8 mouse cellular contexts compared by ENCODE assay signal in the genomic region with DNA sequence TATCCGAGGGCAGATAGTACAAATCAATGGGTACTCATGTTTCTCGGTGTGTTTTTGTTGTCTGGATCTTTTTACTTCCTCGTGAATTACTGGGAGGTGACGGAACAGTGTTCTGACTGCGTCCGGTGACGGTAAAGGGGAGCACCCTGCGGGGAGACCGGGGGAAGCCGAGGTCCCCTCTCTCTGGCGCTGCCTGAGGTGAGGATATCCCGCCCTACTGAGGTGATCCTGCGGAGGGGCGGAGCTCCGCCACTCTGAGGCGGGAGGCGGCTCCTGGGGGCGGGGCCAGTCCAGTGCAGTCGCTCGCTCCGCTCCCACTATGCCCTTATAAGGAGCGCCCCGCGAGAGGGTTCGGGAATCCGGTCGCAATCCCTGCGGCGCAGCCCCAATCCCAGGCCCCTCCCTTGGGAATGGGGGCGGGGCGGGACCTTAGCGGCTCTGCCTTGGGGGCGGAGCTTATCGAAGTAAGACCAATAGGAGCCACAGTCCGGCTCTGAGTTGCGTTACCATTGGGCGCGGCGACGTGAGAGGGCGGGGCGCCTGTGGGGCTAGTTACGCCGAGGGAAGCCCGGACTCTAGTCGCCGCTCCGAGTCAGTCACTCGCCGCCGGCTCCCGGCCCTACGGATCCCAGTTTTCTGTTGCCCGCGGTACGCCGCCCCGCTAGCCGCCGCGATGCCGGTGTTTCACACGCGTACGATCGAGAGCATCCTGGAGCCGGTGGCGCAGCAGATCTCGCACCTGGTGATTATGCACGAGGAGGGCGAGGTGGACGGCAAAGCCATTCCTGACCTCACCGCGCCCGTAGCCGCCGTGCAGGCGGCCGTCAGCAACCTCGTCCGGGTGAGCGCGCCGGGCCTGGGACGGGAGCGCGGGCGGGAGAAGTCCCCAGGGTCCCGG. TPM values are rescaled to one million over a fixed set of nuclear protein-coding genes. Genes with fewer than 3 reads are reported as not detected.
DNase-seq lines count a peak whose midpoint lies in the region; ATAC-seq and TF ChIP-seq lines count a peak whose summit lies in the region.

A gene (plus strand): TSS at position 551 of the 898 bp plus-strand sequence.

- peak; percentile 97 for TF ChIP-seq POLR2A in kidney, adult 2 months (IDR thresholded peaks at IDR 0.05; ENCODE audit: low read depth, low read length)
- TF ChIP-seq POLR2A in spleen, adult 2 months (IDR thresholded peaks at IDR 0.05; ENCODE audit: low read depth, low read length) = peak; percentile 74

- under 1% methylated on average over 89 of the region's 89 CpGs for WGBS in embryonic facial prominence, embryonic 13.5 days
- WGBS in kidney, adult 2 months = under 1% methylated on average over 89 of the region's 89 CpGs
- under 1% methylated on average over 89 of the region's 89 CpGs for WGBS in limb, embryonic 12.5 days
- WGBS in midbrain, embryonic 15.5 days = under 1% methylated on average over 89 of the region's 89 CpGs
- under 1% methylated on average over 87 of the region's 89 CpGs for WGBS in spleen, adult 2 months

- H3K4me2 ChIP-seq in embryonic facial prominence, embryonic 13.5 days = peak within 1 kb of the TSS; percentile 86
- H3K4me2 ChIP-seq in limb, embryonic 12.5 days = peak within 1 kb of the TSS; percentile 75
- H3K4me2 ChIP-seq in midbrain, embryonic 15.5 days = peak within 1 kb of the TSS; percentile 57

- DNase-seq in 3134 (ENCODE audit: extremely low read depth, insufficient read length, low spot score) = peak; percentile 100
- DNase-seq in adrenal gland, postnatal 36 days = peak; percentile 100
- DNase-seq in heart, adult 18-20 months = peak; percentile 99 to 100
- peak; percentile 100 for DNase-seq in kidney, adult 2 months
- DNase-seq in spleen, adult 2 months (ENCODE audit: low read depth in 1 of 2, low spot score in 2 of 2) = peak; percentile 83 to 94

- H3K9ac ChIP-seq in embryonic facial prominence, embryonic 13.5 days = peak within 1 kb of the TSS; percentile 72
- H3K9ac ChIP-seq in limb, embryonic 12.5 days (replicated peaks) = peak within 1 kb of the TSS; percentile 83
- peak within 1 kb of the TSS; percentile 78 for H3K9ac ChIP-seq in midbrain, embryonic 15.5 days

- peaks cover 21% of the 10 kb centered on the region for H3K4me1 ChIP-seq in embryonic facial prominence, embryonic 13.5 days
- H3K4me1 ChIP-seq in kidney, adult 2 months (ENCODE audit: control insufficient read depth, insufficient read depth, low read length) = 0 out of 2 replicates have a peak, but pooled peaks cover 11% of the 10 kb centered on the region
- peaks cover 22% of the 10 kb centered on the region for H3K4me1 ChIP-seq in limb, embryonic 12.5 days (replicated peaks)
- H3K4me1 ChIP-seq in midbrain, embryonic 15.5 days = peaks cover 11% of the 10 kb centered on the region
- H3K4me1 ChIP-seq in spleen, adult 2 months (ENCODE audit: control insufficient read depth, insufficient read depth, insufficient read length) = peaks cover 6% of the 10 kb centered on the region; the same call in 1 of the 2 replicates

- no peaks in the 10 kb centered on the region for H3K36me3 ChIP-seq in embryonic facial prominence, embryonic 13.5 days
- no peaks in the 10 kb centered on the region for H3K36me3 ChIP-seq in kidney, adult 2 months (ENCODE audit: control insufficient read depth, insufficient read depth, low read length)
- H3K36me3 ChIP-seq in limb, embryonic 12.5 days = no peaks in the 10 kb centered on the region
- no peaks in the 10 kb centered on the region for H3K36me3 ChIP-seq in midbrain, embryonic 15.5 days (replicated peaks)
- no peaks in the 10 kb centered on the region for H3K36me3 ChIP-seq in spleen, adult 2 months (ENCODE audit: control insufficient read depth, insufficient read depth, low read length)

- peak within 1 kb of the TSS; percentile 75 for H3K27ac ChIP-seq in embryonic facial prominence, embryonic 13.5 days
- H3K27ac ChIP-seq in kidney, adult 2 months (ENCODE audit: insufficient read depth, low read depth, low read length) = peak within 1 kb of the TSS; percentile 79
- peak within 1 kb of the TSS; percentile 92 for H3K27ac ChIP-seq in limb, embryonic 12.5 days
- H3K27ac ChIP-seq in midbrain, embryonic 15.5 days = peak within 1 kb of the TSS; percentile 82
- peak within 1 kb of the TSS; percentile 65 for H3K27ac ChIP-seq in spleen, adult 2 months (ENCODE audit: insufficient read depth, low read length)

- H3K27me3 ChIP-seq in embryonic facial prominence, embryonic 13.5 days = no peaks in the 10 kb centered on the region
- H3K27me3 ChIP-seq in kidney, adult 2 months (replicated peaks; ENCODE audit: control insufficient read depth, insufficient read depth, low read length) = no peaks in the 10 kb centered on the region
- H3K27me3 ChIP-seq in limb, embryonic 12.5 days = no peaks in the 10 kb centered on the region
- H3K27me3 ChIP-seq in midbrain, embryonic 15.5 days (replicated peaks) = no peaks in the 10 kb centered on the region; the same call in 1 of the 2 replicates
- H3K27me3 ChIP-seq in spleen, adult 2 months (ENCODE audit: control insufficient read depth, insufficient read depth, low read length) = no peaks in the 10 kb centered on the region

- no peak for TF ChIP-seq CTCF in kidney, adult 2 months (conservative IDR thresholded peaks at IDR 0.05; ENCODE audit: insufficient read depth, insufficient read length, low read depth, low read length)
- no peak for TF ChIP-seq CTCF in spleen, adult 2 months (IDR thresholded peaks at IDR 0.05; ENCODE audit: extremely low read depth, insufficient read depth, insufficient read length, insufficient replicate concordance)

- ATAC-seq in embryonic facial prominence, embryonic 13.5 days (ENCODE audit: insufficient number of reproducible peaks, insufficient read depth, low FRiP score, low TSS enrichment, low read depth) = peak; percentile 99
- ATAC-seq in limb, embryonic 12.5 days (ENCODE audit: insufficient number of reproducible peaks, insufficient read depth, low FRiP score, low TSS enrichment, low read depth) = peak; percentile 99
- ATAC-seq in midbrain, embryonic 15.5 days (replicated peaks) = peak; percentile 99

- H3K4me3 ChIP-seq in embryonic facial prominence, embryonic 13.5 days = peak within 1 kb of the TSS; percentile 72
- peak within 1 kb of the TSS; percentile 92 for H3K4me3 ChIP-seq in kidney, adult 2 months (ENCODE audit: insufficient read depth, low read depth, low read length)
- peak within 1 kb of the TSS; percentile 86 for H3K4me3 ChIP-seq in limb, embryonic 12.5 days (replicated peaks)
- peak within 1 kb of the TSS; percentile 74 for H3K4me3 ChIP-seq in midbrain, embryonic 15.5 days
- H3K4me3 ChIP-seq in spleen, adult 2 months (ENCODE audit: extremely low read depth, insufficient read depth, insufficient read length) = peak within 1 kb of the TSS; percentile 94

- H3K9me3 ChIP-seq in embryonic facial prominence, embryonic 13.5 days = no peaks in the 10 kb centered on the region
- no peaks in the 10 kb centered on the region for H3K9me3 ChIP-seq in limb, embryonic 12.5 days
- H3K9me3 ChIP-seq in midbrain, embryonic 15.5 days = no peaks in the 10 kb centered on the region

RNA-seq across cellular contexts. Expression of the gene that starts here (rescaled TPM):
- total RNA-seq in adrenal gland, postnatal 36 days (2021) = 100 to 1,000 TPM in 1 of 2 experiments, 10 to 100 TPM in 1; 85.0 to 147 TPM
- 36.4 and 38.8 TPM in 2 replicates for polyA plus RNA-seq in embryonic facial prominence, embryonic 13.5 days (2015; fragmentation: Nextera tagmentation; extraction: Ambion mirVana)
- total RNA-seq in heart, adult 18-20 months (2021) = 100 to 1,000 TPM; 105 to 116 TPM
- polyA plus RNA-seq in kidney, adult 2 months (2012; rRNA removed) = 30.6 and 33.1 TPM in 2 replicates
- 51.1 and 55.4 TPM in 2 replicates for polyA plus RNA-seq in limb, embryonic 12.5 days (2016; fragmentation: Nextera tagmentation; extraction: Ambion mirVana)
- 12.2 and 12.8 TPM in 2 replicates for polyA plus RNA-seq in midbrain, embryonic 15.5 days (2015; fragmentation: Nextera tagmentation; extraction: Ambion mirVana)
- polyA plus RNA-seq in spleen, adult 2 months (2012; rRNA removed) = 20.3 and 25.0 TPM in 2 replicates

Comparison
In these comparisons a context has a peak if more than half of its experiments do, and no peak if none do; other contexts are left out.
1. Peak in every context shown above with its lines: DNase-seq, ATAC-seq, H3K4me3 ChIP-seq and H3K27ac ChIP-seq.